Mouse (Mus musculus) neural tube, embryonic 14.5 days (tissue): ENCODE results near the gene Eml2. TPM values are rescaled to one million over a fixed set of nuclear protein-coding genes. Genes with fewer than 3 reads are reported as not detected.
A peak's percentile ranks its signal among the peaks of the same experiment; 100 is the strongest.

Experiments
- ATAC-seq: fragments of 200-750 bp; cut with Nextera tagmentation; 2 replicates; pipeline ENCODE4 v1.8.0; 2017; ENCODE audit warnings: low read depth, mild to moderate bottlenecking, moderate TSS enrichment, moderate library complexity
- H3K27ac ChIP-seq: fragments of 300-500 bp; sonication (generic); 2 replicates; pipeline ENCODE4 v1.5.1; 2014; ENCODE audit warnings: low read depth, mild to moderate bottlenecking, control low read depth, low read length, moderate library complexity, mixed read lengths
- H3K27me3 ChIP-seq: fragments of 300-500 bp; sonication (generic); 2 replicates; pipeline ENCODE4 v1.6.1; 2014; ENCODE audit warnings: low read length; ENCODE audit not compliant: control insufficient read depth, insufficient read depth
- H3K36me3 ChIP-seq: fragments of 300-500 bp; sonication (generic); 2 replicates; pipeline ENCODE4 v1.6.1; 2014; ENCODE audit warnings: low read length, mixed read lengths; ENCODE audit not compliant: control insufficient read depth, insufficient read depth
- H3K4me1 ChIP-seq: fragments of 300-500 bp; sonication (generic); 2 replicates; pipeline ENCODE4 v1.6.1; 2014; ENCODE audit warnings: low read length; ENCODE audit not compliant: control insufficient read depth, insufficient read depth
- H3K4me2 ChIP-seq: fragments of 300-500 bp; sonication (generic); 2 replicates; pipeline ENCODE4 v1.6.1; 2014; ENCODE audit warnings: mild to moderate bottlenecking, low read depth, low read length, control low read depth
- H3K4me3 ChIP-seq: fragments of 300-500 bp; sonication (generic); 2 replicates; pipeline ENCODE4 v1.5.1; 2014; ENCODE audit warnings: low read depth, low read length, control low read depth, mixed read lengths
- H3K9ac ChIP-seq: fragments of 300-500 bp; sonication (generic); replicated peaks from 2 replicates; pipeline ENCODE4 v1.6.1; 2014; ENCODE audit warnings: low read depth, mild to moderate bottlenecking, control low read depth, low read length, mixed read lengths
- H3K9me3 ChIP-seq: fragments of 300-500 bp; sonication (generic); 2 replicates; pipeline ENCODE4 v1.6.1; 2016; ENCODE audit warnings: low read length; ENCODE audit not compliant: control insufficient read depth
- WGBS: fragments of 180-500 bp; shearing (Covaris S2); extraction: QIAGEN DNeasy Blood & Tissue Kit; methylation state at CpG from one replicate; pipeline ENCODE4 v1.1.7; 2014; 5-methylcytosine and 5-hydroxymethylcytosine counted together
- microRNA counts: library from miRNA; unstranded; fragments of <30 nt; microRNA quantifications from one replicate; lab custom pipeline; 2016
- microRNA-seq: library from miRNA; unstranded; fragments of <30 nt; microRNA quantifications from one replicate; pipeline ENCODE4, GENCODE M21; 2016
- polyA plus RNA-seq: library from polyadenylated mRNA; unstranded; fragments of >200 nt; fragmentation: Nextera tagmentation; extraction: Ambion mirVana; gene quantifications from 2 replicates; pipeline ENCODE4 v1.2.1, GENCODE M21; 2014

Gene Eml2
- polyA plus RNA-seq, 1 experiment from 2014 or later = 3.5 TPM

DNA sequence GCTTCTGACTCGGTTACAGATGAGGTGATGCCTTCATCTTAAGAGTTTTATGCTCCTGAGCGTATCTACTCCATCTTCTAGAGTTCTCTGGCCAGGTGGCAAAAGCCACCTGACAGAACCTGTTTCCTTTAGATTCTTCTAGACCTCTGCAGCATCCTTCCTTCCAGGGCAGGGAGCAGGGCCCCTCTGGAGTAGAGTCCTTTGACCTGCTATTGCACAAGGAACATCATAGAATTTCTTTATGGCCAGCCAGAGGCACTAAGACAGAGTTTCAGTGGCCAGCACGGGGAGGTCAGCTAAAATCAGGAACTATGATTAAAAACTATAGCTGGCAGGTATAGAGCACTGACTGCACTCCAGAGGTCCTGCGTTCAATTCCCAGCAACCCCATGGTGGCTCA lies 75.9 kb downstream of the Eml2 start:
- H3K4me1 ChIP-seq = no peaks in the 10 kb centered on the region
- no peaks in the 10 kb centered on the region for H3K9me3 ChIP-seq
- no peaks in the 10 kb centered on the region for H3K36me3 ChIP-seq
- no peak overlapping the region for H3K9ac ChIP-seq
- no peak overlapping the region for H3K4me2 ChIP-seq
- no peak overlapping the region for H3K4me3 ChIP-seq
- no peak for ATAC-seq
- 85% methylated on average over 4 of the region's 4 CpGs for WGBS
- no peaks in the 10 kb centered on the region for H3K27me3 ChIP-seq
- no peak overlapping the region for H3K27ac ChIP-seq

DNA sequence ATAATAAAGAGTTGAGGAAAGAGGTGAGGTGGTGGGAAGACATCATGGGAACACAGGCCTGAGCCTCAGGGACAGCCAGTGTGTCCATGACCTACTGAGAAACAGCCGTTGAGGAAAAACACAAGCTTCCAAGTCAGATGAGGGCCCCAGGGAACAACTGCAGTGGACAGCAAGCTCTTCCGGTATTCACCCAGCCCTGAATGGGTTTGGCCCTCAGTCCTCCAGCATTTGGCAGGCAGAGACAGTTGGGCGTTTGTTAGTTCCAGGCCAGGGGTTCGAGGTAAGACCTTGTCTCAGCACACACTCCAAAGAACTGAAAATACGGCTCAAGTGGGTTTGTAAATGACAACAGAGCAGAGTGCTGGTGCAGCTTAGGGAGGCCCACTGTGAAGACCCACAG lies 77.2 kb downstream of the Eml2 start:
- Histone ChIP-seq H3K27ac (no peak overlapping the region), H3K27me3 (no peaks in the 10 kb centered on the region), H3K9me3 (no peaks in the 10 kb centered on the region), H3K4me2 (no peak overlapping the region), H3K4me1 (no peaks in the 10 kb centered on the region), H3K36me3 (peaks cover 11% of the 10 kb centered on the region; the same call in 1 of the 2 replicates), H3K9ac (no peak overlapping the region), H3K4me3 (no peak overlapping the region)
- no peak for ATAC-seq
- 73% methylated on average over 5 of the region's 5 CpGs for WGBS

DNA sequence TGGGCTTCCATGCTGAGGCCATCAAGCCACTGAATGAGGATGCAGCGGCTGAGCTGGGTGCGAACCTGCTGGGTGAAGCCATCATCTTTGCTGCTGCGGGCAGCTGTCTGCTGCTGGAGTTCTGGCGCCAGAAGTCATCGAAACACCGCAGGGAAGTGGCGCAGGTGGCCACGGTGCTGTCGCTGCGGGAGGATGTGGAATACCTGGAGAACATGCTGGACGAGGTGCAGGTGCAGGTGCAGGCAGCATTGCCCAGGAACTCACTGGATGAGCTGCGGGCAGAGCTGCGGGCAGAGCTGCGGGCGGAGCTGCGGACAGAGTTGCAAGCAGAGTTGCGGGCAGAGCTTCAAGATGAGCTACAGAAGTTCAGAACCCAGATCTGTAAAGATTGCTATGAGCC lies 79.2 kb downstream of the Eml2 start:
- Histone ChIP-seq H3K36me3 (peaks cover 27% of the 10 kb centered on the region), H3K4me3 (no peak overlapping the region), H3K27me3 (no peaks in the 10 kb centered on the region), H3K4me2 (no peak overlapping the region), H3K4me1 (no peaks in the 10 kb centered on the region), H3K9me3 (no peaks in the 10 kb centered on the region), H3K9ac (no peak overlapping the region), H3K27ac (no peak overlapping the region)
- 85% methylated on average over 17 of the region's 17 CpGs for WGBS
- no peak for ATAC-seq

MicroRNAs encoded within 50 kb of the gene (microRNA counts, 519-probe panel; counts per million panel counts)
- not detected for microRNA mmu-miR-330 (lab: Ali Mortazavi, UCI)

Small RNAs within 50 kb of the gene (microRNA-seq; reads per million reads assigned to microRNA genes)
- gene Mir330 = 410 reads per million, percentile 66 among the genes with 10 or more reads in this experiment

Other genes with a start within 250 kb of the Eml2 start
- gene Nanos2, start 189.0 kb upstream of the Eml2 start, polyA plus RNA-seq = 0.84 and 1.1 TPM in 2 replicates
- 6.0 and 6.9 TPM in 2 replicates for gene Mypop, start 185.2 kb upstream of the Eml2 start, polyA plus RNA-seq
- gene Irf2bp1, start 172.4 kb upstream of the Eml2 start, polyA plus RNA-seq = 29.7 and 30.3 TPM in 2 replicates
- gene Foxa3, start 152.9 kb upstream of the Eml2 start, polyA plus RNA-seq = not detected in 2 replicates
- 16.8 and 16.9 TPM in 2 replicates for gene Sympk, start 152.0 kb upstream of the Eml2 start, polyA plus RNA-seq
- not detected in 2 replicates for gene Rsph6a, start 121.7 kb upstream of the Eml2 start, polyA plus RNA-seq
- gene Dmwd, start 100.2 kb upstream of the Eml2 start, polyA plus RNA-seq = 30.2 and 35.2 TPM in 2 replicates
- gene Dmpk, start 92.6 kb upstream of the Eml2 start, polyA plus RNA-seq = 7.1 and 9.4 TPM in 2 replicates
- 1.3 and 2.4 TPM in 2 replicates for gene Six5, start 81.8 kb upstream of the Eml2 start, polyA plus RNA-seq
- 5.9 and 9.9 TPM in 2 replicates for gene Gm4969, start 58.1 kb upstream of the Eml2 start, polyA plus RNA-seq
- 11.6 and 13.1 TPM in 2 replicates for gene Fbxo46, start 56.6 kb upstream of the Eml2 start, polyA plus RNA-seq
- 18.6 and 21.2 TPM in 2 replicates for gene Qpctl, start 27.1 kb upstream of the Eml2 start, polyA plus RNA-seq
- gene Snrpd2, start 26.7 kb upstream of the Eml2 start, polyA plus RNA-seq = 94.1 and 110 TPM in 2 replicates
- 0.75 and 1.8 TPM in 2 replicates for gene Gipr, start 10.3 kb upstream of the Eml2 start, polyA plus RNA-seq
- gene Gpr4, start 36.1 kb downstream of the Eml2 start, polyA plus RNA-seq = 2.9 and 3.4 TPM in 2 replicates
- 36.6 and 37.6 TPM in 2 replicates for gene Opa3, start 51.9 kb downstream of the Eml2 start, polyA plus RNA-seq
- 17.4 and 40.9 TPM in 2 replicates for gene Vasp, start 95.4 kb downstream of the Eml2 start, polyA plus RNA-seq
- gene Ppm1n, start 103.6 kb downstream of the Eml2 start, polyA plus RNA-seq = 0.66 and 0.75 TPM in 2 replicates
- 115 and 118 TPM in 2 replicates for gene Rtn2, start 106.2 kb downstream of the Eml2 start, polyA plus RNA-seq
- not detected in 2 replicates for gene Fosb, start 133.6 kb downstream of the Eml2 start, polyA plus RNA-seq
- 90.4 and 98.9 TPM in 2 replicates for gene Ercc1, start 168.4 kb downstream of the Eml2 start, polyA plus RNA-seq
- 19.1 and 21.5 TPM in 2 replicates for gene Cd3eap, start 183.1 kb downstream of the Eml2 start, polyA plus RNA-seq
- gene Ppp1r13l, start 183.3 kb downstream of the Eml2 start, polyA plus RNA-seq = 1.4 and 1.7 TPM in 2 replicates
- gene Ercc2, start 205.6 kb downstream of the Eml2 start, polyA plus RNA-seq = 11.4 TPM in 2 replicates
- 1.1 and 2.1 TPM in 2 replicates for gene Klc3, start 227.7 kb downstream of the Eml2 start, polyA plus RNA-seq
- 0.63 and 2.0 TPM in 2 replicates for gene Ckm, start 228.4 kb downstream of the Eml2 start, polyA plus RNA-seq